Mouse (Mus musculus) right cerebral cortex, postnatal 4 days (tissue): ENCODE measurements around the gene Marveld1.

Source experiments
- DNase-seq: peaks from one replicate; pipeline ENCODE4 v3.0.0-alpha.2; 2022

Marveld1 gene

GRCm38 (mm10) chr19:42176841-42177240 lies 29.6 kb downstream of the Marveld1 start:
- no peak for DNase-seq

- no peak for DNase-seq
Measured at GRCm38 (mm10) chr19:42177461-42177860, 30.3 kb downstream of the Marveld1 start.

- no peak for DNase-seq
Measured at GRCm38 (mm10) chr19:42179356-42179755, 32.2 kb downstream of the Marveld1 start.

- peak; percentile 46 for DNase-seq
Measured at GRCm38 (mm10) chr19:42182673-42183072, 35.5 kb downstream of the Marveld1 start.

GRCm38 (mm10) chr19:42189735-42190134 lies 42.5 kb downstream of the Marveld1 start:
- DNase-seq: no peak

- peak; percentile 64 for DNase-seq
Measured at GRCm38 (mm10) chr19:42190494-42190893, 43.3 kb downstream of the Marveld1 start.

GRCm38 (mm10) chr19:42193311-42193710 lies 46.1 kb downstream of the Marveld1 start:
- no peak for DNase-seq

- DNase-seq: no peak
Measured at GRCm38 (mm10) chr19:42196378-42196777, 49.2 kb downstream of the Marveld1 start.

- DNase-seq: no peak
Measured at GRCm38 (mm10) chr19:42197066-42197465, 49.9 kb downstream of the Marveld1 start.

GRCm38 (mm10) chr19:42198026-42198425 lies 50.8 kb downstream of the Marveld1 start:
- DNase-seq: no peak
